Mouse (Mus musculus) hindbrain, postnatal 0 days (tissue): ENCODE data around the gene Cgrrf1. TPM values are rescaled to one million over a fixed set of nuclear protein-coding genes. Genes with fewer than 3 reads are reported as not detected.
A peak's percentile ranks its signal among the peaks of the same experiment; 100 is the strongest.

ENCODE experiments used
- ATAC-seq: fragments of 200-750 bp; cut with Nextera tagmentation; 2 replicates; pipeline ENCODE4 v1.8.0; 2017; ENCODE audit warnings: mild to moderate bottlenecking, moderate TSS enrichment, moderate library complexity
- DNase-seq: peaks from one replicate; pipeline ENCODE4 v3.0.0-alpha.2; 2015; ENCODE audit warnings: low spot score
- H3K27ac ChIP-seq: fragments of 300-500 bp; sonication (generic); 2 replicates; pipeline ENCODE4 v1.5.1; 2014; ENCODE audit warnings: mild to moderate bottlenecking
- H3K27me3 ChIP-seq: fragments of 300-500 bp; sonication (generic); 2 replicates; pipeline ENCODE4 v1.6.1; 2014; ENCODE audit warnings: low read length, mixed read lengths; ENCODE audit not compliant: insufficient read depth
- H3K36me3 ChIP-seq: fragments of 300-500 bp; sonication (generic); 2 replicates; pipeline ENCODE4 v1.6.1; 2014; ENCODE audit warnings: low read length, mixed read lengths; ENCODE audit not compliant: insufficient read depth
- H3K4me1 ChIP-seq: fragments of 300-500 bp; sonication (generic); 2 replicates; pipeline ENCODE4 v1.6.1; 2014; ENCODE audit warnings: antibody characterized with exemption, low read length, mixed read lengths; ENCODE audit not compliant: insufficient read depth
- H3K4me2 ChIP-seq: fragments of 300-500 bp; sonication (generic); 2 replicates; pipeline ENCODE4 v1.6.1; 2014; ENCODE audit warnings: low read depth, mild to moderate bottlenecking, low read length, moderate library complexity, mixed read lengths
- H3K4me3 ChIP-seq: fragments of 300-500 bp; sonication (generic); 2 replicates; pipeline ENCODE4 v1.5.1; 2014; ENCODE audit warnings: low read length
- H3K9ac ChIP-seq: fragments of 300-500 bp; sonication (generic); replicated peaks from 2 replicates; pipeline ENCODE4 v1.6.1; 2014; ENCODE audit warnings: mild to moderate bottlenecking, low read length, moderate library complexity, mixed read lengths
- H3K9me3 ChIP-seq: fragments of 300-500 bp; sonication (generic); 2 replicates; pipeline ENCODE4 v1.6.1; 2016; ENCODE audit warnings: low read length, mixed read lengths
- CTCF ChIP-seq: IDR thresholded peaks from 2 replicates; pipeline ENCODE4 v1.5.1; 2016; ENCODE audit warnings: antibody characterized with exemption, control low read depth, low read depth
- WGBS: fragments of 180-500 bp; shearing (Covaris S2); extraction: QIAGEN DNeasy Blood & Tissue Kit; methylation state at CpG from one replicate; pipeline ENCODE4 v1.1.7; 2014; 5-methylcytosine and 5-hydroxymethylcytosine counted together
- polyA plus RNA-seq: library from polyadenylated mRNA; unstranded; fragments of >200 nt; fragmentation: Nextera tagmentation; extraction: Ambion mirVana; gene quantifications from 2 replicates; pipeline ENCODE4 v1.2.1, GENCODE M21; 2015
- total RNA-seq: library from RNA; depleted of rRNA; stranded (reverse); fragments of >200 nt; gene quantifications from 2 replicates; pipeline ENCODE4 v1.2.3, GENCODE M21; 2014

Gene Cgrrf1
- total and polyA plus RNA-seq, 2 experiments from 2014 or later, result 24.9 to 33.0 TPM

GRCm38 (mm10) chr14:46821271-46821872 is 10.6 kb upstream of the Cgrrf1 start:
- H3K27me3 ChIP-seq, result no peaks in the 10 kb centered on the region
- peak overlapping the region; percentile 91 for H3K4me2 ChIP-seq
- H3K4me1 ChIP-seq, result peaks cover 14% of the 10 kb centered on the region; the same call in 1 of the 2 replicates
- peaks cover 5% of the 10 kb centered on the region; the same call in 1 of the 2 replicates for H3K36me3 ChIP-seq
- H3K4me3 ChIP-seq, result peak overlapping the region; percentile 97
- peak; percentile 27 for DNase-seq
- H3K27ac ChIP-seq, result peak overlapping the region; percentile 90
- no peaks in the 10 kb centered on the region for H3K9me3 ChIP-seq
- no peak for ATAC-seq
- WGBS, result under 1% methylated on average over 11 of the region's 11 CpGs
- no peak for TF ChIP-seq CTCF
- H3K9ac ChIP-seq, result peak overlapping the region; percentile 92

GRCm38 (mm10) chr14:46821873-46822716 is 9.8 kb upstream of the Cgrrf1 start, which contains the start of gene Gmfb:
Gene Gmfb, minus strand, starts transcription at chr14:46822242.
- Histone ChIP-seq H3K9ac (peak within 1 kb of the TSS; percentile 92), H3K36me3 (no peaks in the 10 kb centered on the region), H3K9me3 (no peaks in the 10 kb centered on the region), H3K27me3 (no peaks in the 10 kb centered on the region), H3K27ac (peak within 1 kb of the TSS; percentile 90), H3K4me1 (peaks cover 14% of the 10 kb centered on the region; the same call in 1 of the 2 replicates), H3K4me3 (peak within 1 kb of the TSS; percentile 97), H3K4me2 (peak within 1 kb of the TSS; percentile 91)
- peak; percentile 97 for DNase-seq
- TF ChIP-seq CTCF, result peak; percentile 52
- under 1% methylated on average over 65 of the region's 65 CpGs for WGBS
- peak; percentile 99 for ATAC-seq

DNA sequence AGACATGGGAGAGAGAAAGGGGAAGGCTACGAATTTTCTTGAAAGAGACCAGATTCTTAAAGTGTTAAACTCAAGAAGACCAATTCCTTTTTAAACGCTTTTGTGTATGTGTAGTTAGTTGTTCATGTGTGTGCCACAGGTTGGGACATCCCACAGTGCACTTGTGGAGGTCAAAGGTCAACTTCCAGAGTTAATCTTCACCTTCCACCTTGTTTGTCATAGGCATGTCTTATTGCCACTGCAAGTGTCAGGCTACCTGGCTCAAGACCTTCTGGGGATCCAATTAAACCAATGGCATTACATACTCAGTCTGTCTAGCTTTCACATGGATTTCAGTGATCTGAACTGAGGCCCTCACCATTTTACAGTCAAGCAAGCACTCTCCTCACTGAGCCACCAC is 7.9 kb upstream of the Cgrrf1 start:
- H3K9me3 ChIP-seq, result no peaks in the 10 kb centered on the region
- H3K27ac ChIP-seq, result no peak overlapping the region
- no peak for TF ChIP-seq CTCF
- no peak overlapping the region for H3K9ac ChIP-seq
- WGBS, result 83% methylated on average over 2 of the region's 2 CpGs
- no peak overlapping the region for H3K4me2 ChIP-seq
- no peak overlapping the region for H3K4me3 ChIP-seq
- H3K4me1 ChIP-seq, result peaks cover 14% of the 10 kb centered on the region; the same call in 1 of the 2 replicates
- no peaks in the 10 kb centered on the region for H3K27me3 ChIP-seq
- DNase-seq (no peak), ATAC-seq (no peak)
- H3K36me3 ChIP-seq, result no peaks in the 10 kb centered on the region

GRCm38 (mm10) chr14:46827430-46827829 is 4.5 kb upstream of the Cgrrf1 start:
- 85% methylated on average over 1 of the region's 1 CpGs for WGBS
- Histone ChIP-seq H3K9ac (no peak overlapping the region), H3K4me3 (no peak overlapping the region), H3K9me3 (no peaks in the 10 kb centered on the region), H3K4me1 (no peaks in the 10 kb centered on the region), H3K27ac (no peak overlapping the region), H3K36me3 (no peaks in the 10 kb centered on the region), H3K27me3 (no peaks in the 10 kb centered on the region), H3K4me2 (no peak overlapping the region)
- ATAC-seq (no peak), DNase-seq (no peak)
- no peak for TF ChIP-seq CTCF

DNA sequence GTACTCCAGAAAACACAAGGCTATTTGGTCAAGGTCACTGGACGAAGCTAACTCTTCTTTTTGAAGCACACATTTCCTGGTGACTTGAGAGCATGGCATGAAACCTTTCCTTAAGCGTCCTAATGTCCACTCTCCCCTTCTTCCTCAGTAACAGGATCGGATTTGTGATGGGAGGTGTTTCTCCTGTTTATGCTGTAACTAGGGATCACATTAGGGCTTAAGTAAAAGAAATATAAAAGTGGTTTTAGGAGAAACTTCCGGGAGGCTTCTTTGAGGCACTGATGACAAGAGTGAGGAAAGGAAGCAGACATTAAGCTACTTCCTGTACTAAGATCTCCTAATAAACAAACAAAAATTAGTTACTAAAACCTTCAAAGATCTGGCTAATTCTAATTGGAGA is 630 bp upstream of the Cgrrf1 start:
- no peaks in the 10 kb centered on the region for H3K36me3 ChIP-seq
- H3K27me3 ChIP-seq, result no peaks in the 10 kb centered on the region
- DNase-seq (no peak), ATAC-seq (no peak)
- TF ChIP-seq CTCF, result no peak
- no peaks in the 10 kb centered on the region for H3K9me3 ChIP-seq
- H3K9ac ChIP-seq, result peak overlapping the region; percentile 74
- 6% methylated on average over 4 of the region's 4 CpGs for WGBS
- H3K27ac ChIP-seq, result no peak overlapping the region
- H3K4me3 ChIP-seq, result peak overlapping the region; percentile 81
- peak overlapping the region; percentile 93 for H3K4me2 ChIP-seq
- H3K4me1 ChIP-seq, result no peaks in the 10 kb centered on the region

DNA sequence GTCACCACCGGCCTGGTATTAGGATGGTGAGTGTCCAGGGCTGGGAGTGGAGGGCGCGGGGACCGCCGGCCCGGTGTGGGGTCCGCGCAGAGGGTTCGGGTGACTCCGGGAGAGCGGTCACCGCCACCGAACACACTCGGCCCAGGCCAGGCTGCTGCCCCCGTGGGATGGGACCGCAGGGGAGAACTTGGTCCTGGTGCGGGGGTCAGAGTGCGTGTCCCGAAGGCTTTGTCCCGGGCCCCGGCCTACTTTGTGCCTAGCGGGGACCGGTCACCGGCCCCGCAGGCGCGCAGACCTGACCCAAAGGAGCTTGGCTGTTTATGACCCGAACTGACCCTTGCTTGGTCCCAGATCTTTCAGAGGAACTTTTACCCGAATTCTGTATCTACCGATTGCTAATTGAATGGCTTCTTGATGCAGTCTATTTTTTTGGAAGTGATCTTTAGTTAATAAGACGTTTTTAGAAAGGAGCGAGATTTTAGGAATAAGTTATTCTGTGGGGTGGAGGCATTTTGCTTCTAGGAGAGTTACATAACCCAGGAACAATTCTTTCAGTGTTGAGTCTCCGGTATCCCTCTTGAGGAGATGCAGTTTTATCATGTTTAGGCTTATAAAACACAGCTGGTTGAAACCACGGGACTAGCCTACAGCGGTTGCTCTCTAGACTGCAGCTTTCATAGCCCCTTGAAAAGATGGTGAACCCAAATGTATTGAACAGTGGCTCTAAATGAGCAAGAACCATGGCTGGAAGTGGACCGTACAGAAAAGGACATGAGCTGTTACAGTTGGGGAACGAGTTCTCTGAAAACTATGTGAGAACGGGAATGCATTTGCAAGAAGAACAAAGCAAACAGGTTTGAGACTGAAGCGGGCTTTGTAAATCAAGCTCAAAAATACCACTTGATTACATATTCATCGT is 688 bp downstream of the Cgrrf1 start:
- DNase-seq (peak; percentile 13), ATAC-seq (no peak)
- H3K27me3 ChIP-seq, result no peaks in the 10 kb centered on the region
- peak overlapping the region; percentile 74 for H3K9ac ChIP-seq
- H3K9me3 ChIP-seq, result no peaks in the 10 kb centered on the region
- H3K27ac ChIP-seq, result peak overlapping the region; percentile 32; the same call in 1 of the 2 replicates
- 8% methylated on average over 38 of the region's 40 CpGs for WGBS
- peak overlapping the region; percentile 93 for H3K4me2 ChIP-seq
- no peak for TF ChIP-seq CTCF
- no peaks in the 10 kb centered on the region for H3K36me3 ChIP-seq
- H3K4me3 ChIP-seq, result peak overlapping the region; percentile 81
- no peaks in the 10 kb centered on the region for H3K4me1 ChIP-seq
